Mouse (Mus musculus): ENCODE results near the gene Lrrc15. TPM values are rescaled to one million over a fixed set of nuclear protein-coding genes. Genes with fewer than 3 reads are reported as not detected.

Gene Lrrc15
- polyA plus RNA-seq, 1 experiment from 2014 or later: 0.57 TPM

DNA sequence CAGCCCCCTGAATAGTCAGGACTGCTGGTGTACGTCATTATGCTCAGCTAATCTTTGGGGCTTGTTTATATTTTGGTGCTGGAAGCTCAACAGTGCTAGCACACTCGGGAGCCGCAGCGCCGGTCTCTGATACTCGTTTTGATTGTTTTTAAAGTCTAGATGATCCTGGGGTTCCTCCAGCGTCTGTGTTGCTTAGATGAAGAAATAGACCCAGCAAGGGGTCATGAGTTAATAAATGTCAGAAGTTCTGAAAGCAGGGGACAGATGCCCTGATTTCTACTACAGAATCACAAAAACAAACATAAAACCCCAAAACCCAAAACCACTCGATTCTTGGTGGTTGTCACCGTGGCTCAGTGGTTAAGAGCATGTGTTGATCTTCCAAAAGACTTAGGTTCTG lies 29.2 kb downstream of the Lrrc15 start:
- H3K4me3 ChIP-seq (replicated peaks): no peak overlapping the region
- no peak for ATAC-seq (ENCODE audit: low FRiP score)
- H3K9me3 ChIP-seq: no peaks in the 10 kb centered on the region
- no peak overlapping the region for H3K9ac ChIP-seq
- WGBS: 83% methylated on average over 9 of the region's 9 CpGs
- H3K4me2 ChIP-seq: no peak overlapping the region
- no peak overlapping the region for H3K27ac ChIP-seq
- H3K4me1 ChIP-seq: no peaks in the 10 kb centered on the region
- peaks cover 25% of the 10 kb centered on the region for H3K27me3 ChIP-seq
- H3K36me3 ChIP-seq (replicated peaks): no peaks in the 10 kb centered on the region

DNA sequence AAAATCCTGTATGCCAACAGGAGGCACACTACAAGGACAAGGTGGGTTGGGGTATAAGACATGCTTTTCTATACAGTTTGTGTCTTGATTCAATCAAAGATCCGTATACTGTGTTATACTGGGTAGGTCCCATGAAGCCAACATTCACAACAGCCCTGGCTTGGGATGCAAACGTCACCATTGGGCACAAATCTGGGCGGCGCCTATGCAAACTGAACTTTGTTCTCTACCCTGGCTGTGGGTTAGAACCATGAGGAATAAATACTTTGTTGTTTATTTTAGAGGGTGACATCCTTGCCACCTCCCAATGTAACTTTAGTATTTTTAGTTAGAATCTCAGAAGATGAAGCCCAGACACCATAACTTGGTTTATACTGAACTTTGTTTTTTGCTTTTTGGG lies 29.7 kb downstream of the Lrrc15 start:
- no peak for ATAC-seq (ENCODE audit: low FRiP score)
- H3K4me1 ChIP-seq: no peaks in the 10 kb centered on the region
- H3K9ac ChIP-seq: no peak overlapping the region
- no peaks in the 10 kb centered on the region for H3K36me3 ChIP-seq (replicated peaks)
- H3K4me2 ChIP-seq: no peak overlapping the region
- no peak overlapping the region for H3K4me3 ChIP-seq (replicated peaks)
- H3K27ac ChIP-seq: no peak overlapping the region
- peaks cover 25% of the 10 kb centered on the region for H3K27me3 ChIP-seq
- H3K9me3 ChIP-seq: no peaks in the 10 kb centered on the region
- WGBS: 85% methylated on average over 4 of the region's 4 CpGs

DNA sequence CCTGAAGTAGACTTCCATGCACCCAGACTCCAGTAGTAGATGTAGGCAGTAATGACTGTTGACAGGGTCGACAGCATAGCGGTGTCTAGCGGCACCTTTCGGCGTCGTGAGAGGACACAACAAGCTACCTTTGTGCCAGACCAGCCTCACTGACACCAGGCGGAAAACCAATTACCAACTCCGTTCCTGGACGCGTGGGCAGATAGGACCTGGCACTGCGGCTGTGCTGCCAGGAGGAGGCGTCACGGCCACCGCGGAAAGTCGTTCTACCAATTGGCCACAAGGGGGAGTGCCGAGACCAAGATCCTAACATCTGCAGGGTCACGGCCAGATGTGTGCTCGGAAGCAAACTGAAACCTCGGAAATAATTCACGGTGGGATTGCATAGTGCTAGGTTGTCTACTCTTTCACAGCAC lies 31.0 kb downstream of the Lrrc15 start:
- Histone ChIP-seq H3K9me3 (no peaks in the 10 kb centered on the region), H3K4me2 (peak overlapping the region; percentile 40), H3K4me1 (no peaks in the 10 kb centered on the region), H3K4me3 (replicated peaks) (no peak overlapping the region), H3K27me3 (peaks cover 25% of the 10 kb centered on the region), H3K27ac (no peak overlapping the region), H3K36me3 (replicated peaks) (no peaks in the 10 kb centered on the region), H3K9ac (no peak overlapping the region)
- 3% methylated on average over 21 of the region's 21 CpGs for WGBS
- peak; percentile 60; the same call in 1 of the 2 replicates for ATAC-seq (ENCODE audit: low FRiP score)

- H3K9ac ChIP-seq: no peak overlapping the region
- 89% methylated on average over 12 of the region's 12 CpGs for WGBS
- no peak overlapping the region for H3K27ac ChIP-seq
- peaks cover 12% of the 10 kb centered on the region; the same call in 1 of the 2 replicates for H3K27me3 ChIP-seq
- no peak overlapping the region for H3K4me2 ChIP-seq
- H3K4me1 ChIP-seq: no peaks in the 10 kb centered on the region
- H3K9me3 ChIP-seq: no peaks in the 10 kb centered on the region
- H3K4me3 ChIP-seq (replicated peaks): no peak overlapping the region
- ATAC-seq (ENCODE audit: low FRiP score): no peak
- H3K36me3 ChIP-seq (replicated peaks): no peaks in the 10 kb centered on the region
Observed at GRCm38 (mm10) chr16:30244037-30244700, 38.9 kb downstream of the Lrrc15 start.

- H3K9ac ChIP-seq: no peak overlapping the region
- H3K27ac ChIP-seq: no peak overlapping the region
- WGBS: 37% methylated on average over 2 of the region's 2 CpGs
- no peak overlapping the region for H3K4me2 ChIP-seq
- peaks cover 34% of the 10 kb centered on the region for H3K27me3 ChIP-seq
- peaks cover 4% of the 10 kb centered on the region; the same call in 1 of the 2 replicates for H3K4me1 ChIP-seq
- no peaks in the 10 kb centered on the region for H3K36me3 ChIP-seq (replicated peaks)
- no peaks in the 10 kb centered on the region for H3K9me3 ChIP-seq
- no peak overlapping the region for H3K4me3 ChIP-seq (replicated peaks)
- ATAC-seq (ENCODE audit: low FRiP score): no peak
Observed at GRCm38 (mm10) chr16:30241623-30242022, 41.4 kb downstream of the Lrrc15 start.

GRCm38 (mm10) chr16:30238791-30239190 lies 44.3 kb downstream of the Lrrc15 start:
- no peak overlapping the region for H3K9ac ChIP-seq
- no peak overlapping the region for H3K4me3 ChIP-seq (replicated peaks)
- no peaks in the 10 kb centered on the region for H3K36me3 ChIP-seq (replicated peaks)
- H3K4me2 ChIP-seq: no peak overlapping the region
- peaks cover 58% of the 10 kb centered on the region for H3K27me3 ChIP-seq
- H3K9me3 ChIP-seq: no peaks in the 10 kb centered on the region
- no peak overlapping the region for H3K27ac ChIP-seq
- 89% methylated on average over 6 of the region's 6 CpGs for WGBS
- peaks cover 19% of the 10 kb centered on the region for H3K4me1 ChIP-seq
- no peak for ATAC-seq (ENCODE audit: low FRiP score)

DNA sequence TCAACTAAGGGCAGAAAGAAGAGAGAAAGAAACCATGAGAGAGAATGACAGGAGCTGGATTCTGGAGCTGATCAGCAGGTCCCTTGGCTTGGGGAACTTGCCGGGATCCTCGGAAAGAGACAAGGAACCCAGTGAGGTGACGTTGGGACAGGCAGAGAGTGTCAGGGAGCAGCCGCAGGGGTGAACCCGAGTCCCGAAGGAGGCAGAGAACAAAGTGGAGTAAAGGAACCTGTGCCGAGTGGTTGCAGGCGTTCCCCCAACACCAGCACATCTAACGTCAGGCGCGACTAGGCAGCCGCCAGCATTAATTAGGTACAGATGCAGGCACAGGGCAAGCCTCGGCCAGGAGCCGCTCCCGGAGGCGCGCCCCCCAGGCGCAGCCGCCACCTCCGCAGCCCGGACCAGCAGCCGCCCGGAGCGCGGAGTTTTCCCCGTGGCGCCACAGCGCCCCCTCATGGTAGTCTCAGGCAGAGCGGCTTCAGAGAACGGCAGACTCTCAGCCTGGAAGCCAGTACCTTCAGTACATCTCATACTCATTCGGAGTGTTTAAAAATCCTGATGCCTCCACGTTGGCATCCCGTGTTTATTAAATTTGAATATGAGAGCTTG lies 46.9 kb downstream of the Lrrc15 start:
- H3K27me3 ChIP-seq: peaks cover 79% of the 10 kb centered on the region
- H3K9ac ChIP-seq: peak overlapping the region; percentile 42
- peak; percentile 90 for ATAC-seq (ENCODE audit: low FRiP score)
- H3K4me3 ChIP-seq (replicated peaks): peak overlapping the region; percentile 41
- peak overlapping the region; percentile 69 for H3K4me2 ChIP-seq
- no peaks in the 10 kb centered on the region for H3K36me3 ChIP-seq (replicated peaks)
- peaks cover 19% of the 10 kb centered on the region for H3K4me1 ChIP-seq
- no peaks in the 10 kb centered on the region for H3K9me3 ChIP-seq
- WGBS: 1% methylated on average over 32 of the region's 33 CpGs
- H3K27ac ChIP-seq: no peak overlapping the region

- Histone ChIP-seq H3K27ac (no peak overlapping the region), H3K4me3 (replicated peaks) (no peak overlapping the region), H3K9ac (no peak overlapping the region), H3K4me1 (peaks cover 19% of the 10 kb centered on the region), H3K9me3 (no peaks in the 10 kb centered on the region), H3K27me3 (peaks cover 77% of the 10 kb centered on the region), H3K4me2 (no peak overlapping the region), H3K36me3 (replicated peaks) (no peaks in the 10 kb centered on the region)
- no peak for ATAC-seq (ENCODE audit: low FRiP score)
- 56% methylated on average over 2 of the region's 2 CpGs for WGBS
Observed at GRCm38 (mm10) chr16:30235577-30235976, 47.5 kb downstream of the Lrrc15 start.

DNA sequence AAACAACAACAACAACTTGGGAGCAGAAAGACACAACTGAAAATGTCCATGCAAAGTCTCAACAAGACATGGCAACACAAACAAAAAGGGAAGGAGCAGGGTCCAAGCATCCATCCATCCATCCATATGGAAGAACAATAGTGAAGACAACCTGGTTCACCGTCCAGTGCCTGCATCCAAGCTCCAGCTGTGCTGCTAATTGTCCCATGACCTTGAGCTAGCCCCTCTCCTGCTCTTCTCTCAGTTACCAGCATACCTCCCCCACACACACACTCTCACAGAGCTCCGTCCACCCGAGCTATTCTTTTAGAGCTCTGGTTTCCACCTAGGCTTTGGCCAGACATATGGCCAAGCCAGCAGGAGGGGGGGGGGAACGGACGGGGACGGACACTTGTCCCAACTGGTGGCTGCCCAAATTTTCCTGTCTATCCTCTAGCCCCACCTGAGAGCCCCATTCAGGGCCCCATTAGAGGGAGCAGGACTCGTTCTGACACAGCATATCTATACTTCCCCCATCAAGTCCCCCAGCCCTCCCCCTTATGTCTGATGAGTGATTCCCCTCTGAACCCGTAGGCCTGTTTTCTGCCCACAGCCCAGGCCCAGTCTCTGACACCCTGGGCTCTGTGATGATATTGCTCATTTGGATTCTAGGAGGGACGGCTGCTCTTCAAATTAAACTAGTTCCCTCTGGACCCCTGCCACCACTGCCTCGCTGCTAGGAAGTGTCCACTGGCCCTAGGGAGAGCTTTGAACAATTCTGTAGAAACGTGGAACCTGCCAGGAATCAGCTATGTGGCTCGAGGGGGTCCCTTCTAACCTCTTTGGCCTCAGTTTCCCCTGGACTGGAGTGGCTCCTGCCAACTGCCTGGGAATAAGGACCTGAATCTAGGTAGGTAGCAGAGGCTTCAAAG lies 48.2 kb downstream of the Lrrc15 start:
- WGBS: 63% methylated on average over 12 of the region's 12 CpGs
- Histone ChIP-seq H3K9ac (no peak overlapping the region), H3K36me3 (replicated peaks) (no peaks in the 10 kb centered on the region), H3K27ac (no peak overlapping the region), H3K27me3 (peaks cover 77% of the 10 kb centered on the region), H3K4me1 (peaks cover 19% of the 10 kb centered on the region), H3K9me3 (no peaks in the 10 kb centered on the region), H3K4me3 (replicated peaks) (no peak overlapping the region), H3K4me2 (no peak overlapping the region)
- no peak for ATAC-seq (ENCODE audit: low FRiP score)

GRCm38 (mm10) chr16:30234077-30234476 lies 49.0 kb downstream of the Lrrc15 start:
- WGBS: 69% methylated on average over 8 of the region's 8 CpGs
- Histone ChIP-seq H3K9ac (no peak overlapping the region), H3K4me2 (no peak overlapping the region), H3K4me3 (replicated peaks) (no peak overlapping the region), H3K9me3 (no peaks in the 10 kb centered on the region), H3K27me3 (peaks cover 77% of the 10 kb centered on the region), H3K36me3 (replicated peaks) (no peaks in the 10 kb centered on the region), H3K27ac (no peak overlapping the region), H3K4me1 (peaks cover 19% of the 10 kb centered on the region)
- no peak for ATAC-seq (ENCODE audit: low FRiP score)

GRCm38 (mm10) chr16:30231882-30232604 lies 51.0 kb downstream of the Lrrc15 start:
- no peaks in the 10 kb centered on the region for H3K36me3 ChIP-seq (replicated peaks)
- no peak overlapping the region for H3K9ac ChIP-seq
- H3K27me3 ChIP-seq: peaks cover 72% of the 10 kb centered on the region
- peaks cover 23% of the 10 kb centered on the region for H3K4me1 ChIP-seq
- WGBS: 29% methylated on average over 13 of the region's 13 CpGs
- no peak overlapping the region for H3K4me3 ChIP-seq (replicated peaks)
- no peaks in the 10 kb centered on the region for H3K9me3 ChIP-seq
- no peak for ATAC-seq (ENCODE audit: low FRiP score)
- H3K4me2 ChIP-seq: no peak overlapping the region
- H3K27ac ChIP-seq: no peak overlapping the region

- ATAC-seq (ENCODE audit: low FRiP score): no peak
- no peak overlapping the region for H3K9ac ChIP-seq
- no peaks in the 10 kb centered on the region for H3K36me3 ChIP-seq (replicated peaks)
- no peak overlapping the region for H3K27ac ChIP-seq
- WGBS: 71% methylated on average over 7 of the region's 7 CpGs
- 0 out of 2 replicates have a peak, but pooled peaks cover 4% of the 10 kb centered on the region for H3K4me1 ChIP-seq
- no peaks in the 10 kb centered on the region for H3K9me3 ChIP-seq
- peaks cover 39% of the 10 kb centered on the region for H3K27me3 ChIP-seq
- no peak overlapping the region for H3K4me3 ChIP-seq (replicated peaks)
- no peak overlapping the region for H3K4me2 ChIP-seq
Observed at GRCm38 (mm10) chr16:30227352-30227751, 55.7 kb downstream of the Lrrc15 start.
